Mouse (Mus musculus): ENCODE measurements around the gene Fasl.

Gene Fasl

GRCm38 (mm10) chr1:161756547-161756946 lies 31.7 kb downstream of the Fasl start:
- DNase-seq: no peak

DNA sequence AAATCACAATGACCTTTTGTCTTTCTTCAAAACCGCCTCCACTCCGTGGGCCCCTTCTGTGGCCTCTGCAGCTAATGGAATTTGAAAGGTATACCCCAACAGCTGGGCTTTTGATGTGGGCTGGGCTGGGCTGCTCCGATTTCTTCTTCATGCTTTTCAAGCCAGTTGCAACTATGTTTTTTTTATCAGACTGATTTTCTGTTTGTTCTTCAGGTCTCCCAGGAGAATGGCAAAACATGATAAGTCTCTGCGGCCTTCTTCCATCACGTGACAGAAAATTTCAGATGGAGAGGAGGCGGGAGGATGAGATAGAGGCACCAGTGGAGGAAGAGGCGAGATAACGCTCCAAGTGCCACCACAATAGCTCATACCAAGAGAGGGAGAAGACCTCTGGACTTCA lies 37.0 kb downstream of the Fasl start:
- no peak for DNase-seq

GRCm38 (mm10) chr1:161750471-161751041 lies 37.7 kb downstream of the Fasl start:
- no peak for DNase-seq

DNA sequence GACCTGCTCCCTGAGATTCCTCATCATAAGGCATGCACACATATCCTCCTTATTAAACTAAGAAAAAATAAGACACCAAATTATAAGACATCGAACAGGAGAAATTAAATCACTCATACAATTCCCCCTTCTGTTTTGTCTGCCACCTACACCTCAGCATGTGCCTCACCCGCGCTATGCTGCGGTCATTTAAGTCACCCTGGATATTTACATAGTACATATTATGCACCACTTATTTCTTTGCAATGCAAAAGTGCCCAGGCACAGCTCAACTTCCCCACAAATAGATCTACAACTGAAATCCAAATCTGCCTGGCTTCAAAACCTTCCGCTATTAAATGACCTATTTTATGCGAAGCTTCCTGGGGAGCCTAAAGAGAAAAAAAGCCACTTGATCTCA lies 39.6 kb downstream of the Fasl start:
- DNase-seq: no peak

GRCm38 (mm10) chr1:161748138-161748537 lies 40.2 kb downstream of the Fasl start:
- DNase-seq: peak; percentile 57

GRCm38 (mm10) chr1:161746542-161747302 lies 41.6 kb downstream of the Fasl start:
- no peak for DNase-seq

- DNase-seq: no peak
Measured at GRCm38 (mm10) chr1:161744855-161745254, 43.4 kb downstream of the Fasl start.

DNA sequence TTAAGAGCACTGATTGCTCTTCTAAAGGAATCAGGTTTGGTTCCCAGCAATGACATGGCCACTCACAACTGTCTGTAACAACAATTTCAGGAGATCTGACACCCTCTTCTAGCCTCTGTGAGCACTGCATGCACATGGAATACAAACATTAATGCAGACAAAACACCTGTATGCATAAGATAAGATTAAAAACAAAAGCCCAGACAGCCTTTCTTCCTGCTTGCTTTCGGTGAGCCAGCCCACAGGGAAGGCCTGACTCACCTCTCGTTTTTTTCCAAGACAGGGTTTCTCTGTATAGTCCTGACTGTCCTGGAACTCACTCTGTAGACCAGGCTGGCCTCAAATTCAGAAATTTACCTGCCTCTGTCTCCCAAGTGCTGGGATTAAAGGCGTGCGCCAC lies 44.1 kb downstream of the Fasl start:
- no peak for DNase-seq

GRCm38 (mm10) chr1:161742481-161743267 lies 45.6 kb downstream of the Fasl start:
- no peak for DNase-seq

DNA sequence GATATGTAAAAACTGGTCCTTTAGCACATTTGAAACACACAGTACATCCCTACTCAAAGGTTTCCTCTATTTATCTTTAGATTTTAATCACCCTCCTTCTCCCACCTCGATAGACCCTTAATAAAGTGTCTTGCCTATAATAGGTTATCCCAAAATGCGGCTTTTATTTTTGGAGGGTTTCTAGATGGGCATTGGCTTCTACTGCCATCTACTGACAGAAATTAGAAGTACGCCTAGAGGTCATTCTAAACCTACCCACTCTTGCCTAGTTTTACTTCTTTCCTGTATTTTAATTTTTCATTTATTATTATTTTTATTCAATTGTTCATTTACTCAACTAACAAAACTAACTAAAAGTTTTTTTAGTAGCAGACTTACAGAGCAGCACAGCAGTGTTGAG lies 51.4 kb downstream of the Fasl start:
- no peak for DNase-seq

DNA sequence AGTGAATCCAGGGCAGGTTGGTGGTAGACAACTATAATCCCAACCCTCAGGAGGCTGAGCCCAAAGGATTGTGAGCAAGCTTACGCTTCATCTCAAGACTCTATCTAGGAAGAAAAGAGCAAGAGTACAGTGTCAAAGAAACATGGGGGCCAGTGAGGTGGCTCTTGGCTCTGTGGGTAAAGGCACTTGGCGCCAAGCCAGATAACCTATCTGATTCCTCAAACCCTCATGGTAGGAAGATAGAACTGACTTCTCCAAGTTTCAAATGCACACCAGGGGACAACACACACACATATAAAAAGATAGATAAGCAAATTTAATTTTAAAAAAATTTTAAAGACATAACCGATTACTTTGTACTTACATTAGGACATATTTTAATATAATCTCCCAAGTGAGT lies 52.0 kb downstream of the Fasl start:
- no peak for DNase-seq

DNA sequence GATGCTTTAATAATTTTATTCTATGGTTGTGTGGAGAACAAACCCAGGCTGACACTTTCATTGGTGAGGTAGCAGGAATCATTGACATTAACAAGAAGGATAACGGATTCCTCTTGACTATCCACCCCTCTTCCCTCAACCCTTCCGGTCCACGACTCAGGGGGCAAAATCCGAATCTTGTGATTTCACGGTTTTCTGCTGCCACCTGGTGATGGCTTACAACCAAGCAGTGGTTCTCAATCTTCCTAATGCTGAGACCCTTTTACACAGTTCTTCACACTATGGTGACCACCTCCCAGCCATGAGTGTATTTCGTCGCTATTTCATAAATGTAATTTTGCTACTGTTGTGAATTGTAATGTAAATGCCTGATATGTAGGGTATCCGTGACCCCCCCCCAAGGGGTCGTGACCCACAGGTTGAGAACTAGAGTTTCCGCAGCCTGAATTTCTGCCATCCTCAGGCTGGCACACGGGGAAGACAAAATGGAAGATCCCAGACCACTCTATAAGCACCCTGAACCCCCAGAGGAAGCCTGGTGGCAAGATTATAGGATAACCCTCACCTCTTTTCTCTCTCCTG lies 52.7 kb downstream of the Fasl start:
- DNase-seq: no peak

DNA sequence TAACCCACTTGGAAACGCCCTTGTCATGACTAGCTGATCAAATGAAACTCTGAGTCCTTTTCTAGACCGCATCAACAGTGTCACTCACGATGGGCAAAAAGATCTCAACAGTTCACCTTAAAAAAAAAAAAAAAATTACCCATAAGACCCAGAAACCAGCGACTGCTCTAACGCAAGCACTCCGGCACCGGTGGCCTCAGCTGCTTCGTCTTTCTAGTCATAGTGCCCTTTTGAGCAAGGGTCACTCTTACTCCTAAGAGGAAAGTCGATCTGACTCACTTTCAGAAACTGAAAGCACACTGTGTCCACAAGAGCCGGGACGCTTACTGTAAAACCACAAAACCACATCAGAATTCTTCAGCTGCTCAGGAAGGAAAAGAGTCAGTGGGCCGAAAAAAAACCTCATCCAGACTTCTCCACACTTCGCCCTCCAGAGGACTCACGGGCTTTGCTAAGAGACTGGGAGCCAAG lies 53.5 kb downstream of the Fasl start:
- DNase-seq: no peak

DNA sequence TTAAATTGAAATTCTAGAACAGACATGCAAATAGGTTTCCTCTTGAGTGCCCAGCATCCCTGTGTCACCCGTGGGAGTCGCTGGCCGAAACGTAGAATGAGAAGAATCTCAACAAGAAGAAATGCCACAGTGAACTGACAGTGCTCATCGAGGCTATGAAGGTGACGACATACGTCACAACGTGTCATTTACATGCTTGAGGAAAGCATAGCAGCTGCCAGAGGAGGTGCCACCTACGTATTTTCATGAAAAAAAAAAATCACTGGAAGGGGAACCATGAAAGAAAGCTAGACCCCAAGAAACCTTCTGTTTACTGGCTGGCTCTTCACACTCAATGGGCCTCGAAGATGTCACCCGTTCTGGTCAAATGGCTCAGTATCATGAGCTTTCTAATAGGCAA lies 54.0 kb downstream of the Fasl start:
- no peak for DNase-seq
